Mouse (Mus musculus) liver, adult 2 months (tissue): ENCODE results near the gene Gm20521.

Experiments used
- CTCF ChIP-seq: fragments of 200-500 bp; IDR thresholded peaks from 2 replicates; pipeline ENCODE4 v1.5.1; 2011; ENCODE audit warnings: low read depth, low read length, control low read depth
- POLR2A ChIP-seq: fragments of 200-500 bp; IDR thresholded peaks from 2 replicates; pipeline ENCODE4 v1.6.1; 2011; ENCODE audit warnings: low read length, control low read depth; ENCODE audit not compliant: insufficient read depth; ENCODE audit errors: extremely low read depth

DNA sequence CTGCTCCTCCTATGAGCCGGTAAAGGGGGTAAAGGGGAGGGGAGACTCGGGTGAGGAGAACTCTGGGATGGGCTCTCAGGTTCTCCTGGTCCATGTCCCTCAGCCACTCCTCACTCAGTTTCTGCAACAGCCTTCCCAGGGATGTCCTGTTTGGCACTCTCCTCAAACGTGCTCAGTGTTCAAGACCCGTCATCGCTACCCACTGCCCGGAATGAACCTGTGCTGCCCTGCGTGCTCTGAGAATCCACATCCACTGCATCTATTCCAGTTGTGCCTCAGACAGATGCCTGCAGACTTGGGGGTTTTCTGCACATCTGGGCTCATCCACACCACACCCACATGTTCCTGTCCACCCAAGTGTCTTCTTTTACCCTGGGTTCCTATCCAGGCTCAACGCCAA, 59.2 kb downstream of the Gm20521 start:
- TF ChIP-seq CTCF = no peak
- no peak for TF ChIP-seq POLR2A
